Mouse (Mus musculus) liver, postnatal 0 days (tissue): ENCODE measurements around the gene Trf.
A peak's percentile ranks its signal among the peaks of the same experiment; 100 is the strongest.

ENCODE experiments used
- CTCF ChIP-seq: sonication (generic); IDR thresholded peaks from 2 replicates; pipeline ENCODE4 v1.5.1; 2016; ENCODE audit warnings: antibody characterized with exemption, low read depth
- EP300 ChIP-seq: IDR thresholded peaks from 2 replicates; pipeline ENCODE4 v1.6.1; 2016; ENCODE audit warnings: antibody characterized with exemption, low read depth, mild to moderate bottlenecking

- peak; percentile 77 for TF ChIP-seq CTCF
- no peak for TF ChIP-seq EP300
Measured at GRCm38 (mm10) chr9:103225464-103225863, 4.8 kb downstream of the Trf start.
